Mouse (Mus musculus): ENCODE measurements around the gene Map6. TPM values are rescaled to one million over a fixed set of nuclear protein-coding genes. Genes with fewer than 3 reads are reported as not detected.

Gene Map6
- polyA plus RNA-seq, 2 experiments: 0.01 TPM; not detected in 1

DNA sequence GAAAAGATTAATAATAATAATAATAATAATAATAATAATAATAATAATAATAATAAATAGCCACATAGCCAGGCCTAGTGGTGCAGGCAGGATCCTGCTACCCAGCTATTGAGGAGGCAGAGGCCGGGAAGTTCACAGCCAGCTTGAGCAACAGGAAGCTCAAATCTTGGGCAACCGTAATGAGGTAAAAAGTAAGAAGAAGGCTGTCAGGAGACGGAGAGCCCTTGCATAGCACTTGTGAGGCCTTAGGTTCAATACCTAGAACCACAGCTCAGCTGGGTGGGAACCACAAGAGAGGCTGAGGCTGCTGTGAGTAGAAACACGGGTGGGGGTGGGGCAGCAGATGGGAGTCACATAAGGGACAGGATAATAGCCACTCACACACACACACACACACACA is 47.3 kb downstream of the Map6 start:
- Histone ChIP-seq H3K9ac (replicated peaks) (no peak overlapping the region), H3K36me3 (replicated peaks; ENCODE audit: control insufficient read depth, insufficient read depth, low read depth) (no peaks in the 10 kb centered on the region), H3K4me2 (ENCODE audit: low read depth) (no peak overlapping the region), H3K4me1 (replicated peaks; ENCODE audit: control insufficient read depth in 2 of 2, insufficient read depth in 2 of 2, low read length in 1 of 2) (no peaks in the 10 kb centered on the region; a peak in 1 of 4 replicates), H3K27me3 (ENCODE audit: control insufficient read depth, insufficient read depth, low read length) (no peaks in the 10 kb centered on the region), H3K9me3 (ENCODE audit: control insufficient read depth, low read length) (no peaks in the 10 kb centered on the region), H3K4me3 (ENCODE audit: insufficient read depth in 1 of 2, low read depth in 2 of 2, low read length in 2 of 2) (no peak overlapping the region), H3K27ac (no peak overlapping the region)
- WGBS (ENCODE audit: insufficient replicate concordance): 29% methylated on average over 4 of the region's 4 CpGs
- DNase-seq (ENCODE audit: low read depth in 3 of 3, low spot score in 3 of 3): no peak
- TF ChIP-seq CTCF (IDR thresholded peaks at IDR 0.05; ENCODE audit: low read depth): no peak
- TF ChIP-seq EP300 (IDR thresholded peaks at IDR 0.05; ENCODE audit: low read depth): no peak
- ATAC-seq (ENCODE audit: insufficient read depth): no peak

DNA sequence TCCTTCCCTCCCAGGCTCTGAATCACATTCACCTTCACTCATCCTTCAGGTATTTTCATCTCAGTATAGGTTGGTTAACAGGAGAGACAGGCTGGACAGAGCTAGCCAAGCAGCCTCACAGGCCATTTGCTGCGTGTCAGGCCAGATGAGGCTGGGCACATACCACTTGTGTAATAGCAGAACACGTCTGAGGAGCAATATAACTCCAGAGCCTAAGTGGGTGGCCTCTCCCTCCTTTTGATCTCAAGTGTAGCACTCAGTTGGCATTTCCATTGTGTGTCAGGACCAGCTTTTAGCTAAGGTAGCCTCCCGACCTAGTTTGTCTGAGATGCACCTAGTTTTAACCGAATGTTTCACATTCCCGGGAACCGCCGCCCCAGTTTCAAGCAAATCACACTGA is 49.0 kb downstream of the Map6 start:
- Histone ChIP-seq H3K9ac (replicated peaks) (no peak overlapping the region), H3K27ac (no peak overlapping the region), H3K36me3 (replicated peaks; ENCODE audit: control insufficient read depth, insufficient read depth, low read depth) (no peaks in the 10 kb centered on the region), H3K27me3 (ENCODE audit: control insufficient read depth, insufficient read depth, low read length) (no peaks in the 10 kb centered on the region), H3K9me3 (ENCODE audit: control insufficient read depth, low read length) (no peaks in the 10 kb centered on the region), H3K4me3 (ENCODE audit: insufficient read depth in 1 of 2, low read depth in 2 of 2, low read length in 2 of 2) (no peak overlapping the region), H3K4me1 (replicated peaks; ENCODE audit: control insufficient read depth in 2 of 2, insufficient read depth in 2 of 2, low read length in 1 of 2) (no peaks in the 10 kb centered on the region; a peak in 1 of 4 replicates), H3K4me2 (ENCODE audit: low read depth) (no peak overlapping the region)
- no peak for ATAC-seq (ENCODE audit: insufficient read depth)
- no peak for DNase-seq (ENCODE audit: low read depth in 3 of 3, low spot score in 3 of 3)
- 63% methylated on average over 7 of the region's 7 CpGs for WGBS (ENCODE audit: insufficient replicate concordance)
- no peak for TF ChIP-seq CTCF (IDR thresholded peaks at IDR 0.05; ENCODE audit: low read depth)
- no peak for TF ChIP-seq EP300 (IDR thresholded peaks at IDR 0.05; ENCODE audit: low read depth)

DNA sequence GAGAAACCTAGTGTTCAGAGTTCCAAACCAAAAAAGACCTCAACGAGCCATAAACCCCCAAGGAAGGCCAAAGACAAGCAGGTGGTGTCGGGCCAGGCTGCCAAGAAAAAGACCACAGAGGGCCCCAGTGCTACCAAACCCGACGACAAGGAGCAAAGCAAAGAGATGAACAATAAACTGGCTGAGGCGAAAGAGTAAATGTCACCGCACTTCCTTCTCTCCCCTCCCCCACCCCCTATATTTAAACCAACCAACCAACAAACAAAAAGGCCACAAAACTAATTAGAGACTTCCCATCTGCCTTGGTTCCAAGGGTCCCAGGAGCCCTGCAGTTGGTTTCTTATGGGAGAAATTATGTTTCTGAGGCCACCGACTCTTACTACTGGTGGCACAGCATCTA is 50.2 kb downstream of the Map6 start:
- ATAC-seq (ENCODE audit: insufficient read depth): no peak
- Histone ChIP-seq H3K9me3 (ENCODE audit: control insufficient read depth, low read length) (no peaks in the 10 kb centered on the region), H3K4me3 (ENCODE audit: insufficient read depth in 1 of 2, low read depth in 2 of 2, low read length in 2 of 2) (no peak overlapping the region), H3K27me3 (ENCODE audit: control insufficient read depth, insufficient read depth, low read length) (no peaks in the 10 kb centered on the region), H3K4me1 (replicated peaks; ENCODE audit: control insufficient read depth in 2 of 2, insufficient read depth in 2 of 2, low read length in 1 of 2) (no peaks in the 10 kb centered on the region; a peak in 1 of 4 replicates), H3K4me2 (ENCODE audit: low read depth) (no peak overlapping the region), H3K9ac (replicated peaks) (no peak overlapping the region), H3K36me3 (replicated peaks; ENCODE audit: control insufficient read depth, insufficient read depth, low read depth) (no peaks in the 10 kb centered on the region), H3K27ac (no peak overlapping the region)
- DNase-seq (ENCODE audit: low read depth in 3 of 3, low spot score in 3 of 3): no peak
- TF ChIP-seq EP300 (IDR thresholded peaks at IDR 0.05; ENCODE audit: low read depth) (no peak), CTCF (IDR thresholded peaks at IDR 0.05; ENCODE audit: low read depth) (no peak)
- 37% methylated on average over 7 of the region's 7 CpGs for WGBS (ENCODE audit: insufficient replicate concordance)

DNA sequence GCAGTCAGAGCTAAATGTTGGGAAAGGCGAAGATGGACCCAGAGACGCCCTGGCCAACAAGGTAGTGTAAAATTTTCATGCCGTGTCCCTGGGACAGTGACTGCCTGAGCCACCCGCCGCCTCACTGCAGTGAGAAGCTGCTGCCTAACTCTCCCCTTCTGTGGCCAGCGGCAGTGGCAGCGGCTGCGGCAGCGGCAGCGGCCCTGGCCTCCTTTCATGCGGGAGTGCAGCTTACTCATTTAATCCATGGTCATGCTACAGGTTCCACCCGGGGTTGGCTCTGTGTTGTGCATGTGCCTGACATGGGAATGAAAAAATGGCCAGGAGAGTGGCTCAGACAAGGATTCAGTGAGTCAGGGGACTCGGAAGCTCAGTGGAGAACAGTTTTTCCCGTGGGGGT is 53.3 kb downstream of the Map6 start:
- DNase-seq (ENCODE audit: low read depth in 3 of 3, low spot score in 3 of 3) (no peak), ATAC-seq (ENCODE audit: insufficient read depth) (no peak)
- WGBS (ENCODE audit: insufficient replicate concordance): 37% methylated on average over 14 of the region's 14 CpGs
- no peak overlapping the region for H3K4me2 ChIP-seq (ENCODE audit: low read depth)
- H3K4me1 ChIP-seq (replicated peaks; ENCODE audit: control insufficient read depth in 2 of 2, insufficient read depth in 2 of 2, low read length in 1 of 2): no peaks in the 10 kb centered on the region
- no peaks in the 10 kb centered on the region for H3K9me3 ChIP-seq (ENCODE audit: control insufficient read depth, low read length)
- no peaks in the 10 kb centered on the region for H3K27me3 ChIP-seq (ENCODE audit: control insufficient read depth, insufficient read depth, low read length)
- no peak overlapping the region for H3K4me3 ChIP-seq (ENCODE audit: insufficient read depth in 1 of 2, low read depth in 2 of 2, low read length in 2 of 2)
- no peak overlapping the region for H3K9ac ChIP-seq (replicated peaks)
- TF ChIP-seq EP300 (IDR thresholded peaks at IDR 0.05; ENCODE audit: low read depth) (no peak), CTCF (IDR thresholded peaks at IDR 0.05; ENCODE audit: low read depth) (no peak)
- H3K36me3 ChIP-seq (replicated peaks; ENCODE audit: control insufficient read depth, insufficient read depth, low read depth): no peaks in the 10 kb centered on the region
- H3K27ac ChIP-seq: no peak overlapping the region

DNA sequence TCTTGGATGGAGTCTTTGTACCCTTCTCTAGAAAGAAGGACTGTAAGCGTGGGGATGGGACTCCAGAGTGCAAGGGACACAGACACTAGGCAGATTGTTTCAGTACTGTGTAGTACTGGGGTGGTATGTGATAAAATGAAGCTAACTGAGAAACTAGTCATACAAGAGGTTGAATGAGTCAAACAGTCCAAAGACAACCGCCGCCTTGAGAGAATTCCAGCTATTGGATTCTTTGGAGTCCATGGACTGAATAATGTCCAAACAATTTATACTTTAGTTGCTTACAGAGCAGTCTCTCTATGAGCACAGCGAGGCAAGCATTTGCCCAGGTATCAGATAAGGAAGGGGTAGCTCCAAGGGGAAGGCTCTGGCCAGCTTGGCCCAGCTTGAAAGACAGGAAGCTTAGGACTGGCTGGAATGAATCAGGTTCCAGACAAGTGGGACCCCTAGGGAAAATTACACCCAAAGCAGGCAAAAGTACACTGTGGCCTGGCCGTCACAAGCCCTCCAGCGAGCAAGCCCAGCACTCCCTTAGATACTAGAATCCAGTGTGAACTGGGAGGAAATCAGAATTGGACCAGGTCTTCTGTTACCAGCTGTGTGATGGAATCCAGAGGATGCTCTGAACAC is 55.6 kb downstream of the Map6 start:
- no peak overlapping the region for H3K4me3 ChIP-seq (ENCODE audit: insufficient read depth in 1 of 2, low read depth in 2 of 2, low read length in 2 of 2)
- H3K36me3 ChIP-seq (replicated peaks; ENCODE audit: control insufficient read depth, insufficient read depth, low read depth): no peaks in the 10 kb centered on the region
- WGBS (ENCODE audit: insufficient replicate concordance): 55% methylated on average over 6 of the region's 6 CpGs
- ATAC-seq (ENCODE audit: insufficient read depth) (no peak), DNase-seq (ENCODE audit: low read depth in 3 of 3, low spot score in 3 of 3) (no peak)
- H3K9ac ChIP-seq (replicated peaks): no peak overlapping the region
- no peaks in the 10 kb centered on the region for H3K9me3 ChIP-seq (ENCODE audit: control insufficient read depth, low read length)
- H3K4me1 ChIP-seq (replicated peaks; ENCODE audit: control insufficient read depth in 2 of 2, insufficient read depth in 2 of 2, low read length in 1 of 2): no peaks in the 10 kb centered on the region
- H3K27me3 ChIP-seq (ENCODE audit: control insufficient read depth, insufficient read depth, low read length): no peaks in the 10 kb centered on the region; the same call in 1 of the 2 replicates
- no peak overlapping the region for H3K27ac ChIP-seq
- TF ChIP-seq EP300 (IDR thresholded peaks at IDR 0.05; ENCODE audit: low read depth): no peak
- TF ChIP-seq CTCF (IDR thresholded peaks at IDR 0.05; ENCODE audit: low read depth): no peak
- no peak overlapping the region for H3K4me2 ChIP-seq (ENCODE audit: low read depth)

Measured in liver, embryonic 14.5 days (tissue).